Mouse (Mus musculus) retina, postnatal 1 day (tissue): ENCODE results near the gene Evc.

ENCODE experiments used
- DNase-seq: peaks from one replicate; pipeline ENCODE4 v3.0.0-alpha.2; 2012

The Evc gene

GRCm38 (mm10) chr5:37336485-37337105 lies at the start of gene Evc:
TSS of gene Evc (minus strand) at chr5:37336894.
- peak; percentile 86 for DNase-seq

- no peak for DNase-seq
Measured at GRCm38 (mm10) chr5:37383570-37383969, 46.9 kb upstream of the Evc start.

- no peak for DNase-seq
Measured at GRCm38 (mm10) chr5:37380641-37381040, 43.9 kb upstream of the Evc start.

- DNase-seq, result no peak
Measured at GRCm38 (mm10) chr5:37377376-37377775, 40.7 kb upstream of the Evc start.

GRCm38 (mm10) chr5:37368796-37369195 lies 32.1 kb upstream of the Evc start:
- DNase-seq, result no peak

- peak; percentile 38 for DNase-seq
Measured at GRCm38 (mm10) chr5:37365751-37366150, 29.1 kb upstream of the Evc start.

- no peak for DNase-seq
Measured at GRCm38 (mm10) chr5:37363284-37363683, 26.6 kb upstream of the Evc start.

GRCm38 (mm10) chr5:37362618-37363017 lies 25.9 kb upstream of the Evc start:
- no peak for DNase-seq

- DNase-seq, result no peak
Measured at GRCm38 (mm10) chr5:37356027-37356426, 19.3 kb upstream of the Evc start.

- peak; percentile 55 for DNase-seq
Measured at GRCm38 (mm10) chr5:37354385-37354784, 17.7 kb upstream of the Evc start.

GRCm38 (mm10) chr5:37351791-37352190 lies 15.1 kb upstream of the Evc start:
- DNase-seq, result no peak

GRCm38 (mm10) chr5:37343962-37344361 lies 7.3 kb upstream of the Evc start:
- no peak for DNase-seq

GRCm38 (mm10) chr5:37338288-37338687 lies 1.6 kb upstream of the Evc start, which contains the start of gene Evc2:
TSS of gene Evc2 (plus strand) at chr5:37338499.
- DNase-seq, result peak; percentile 87

GRCm38 (mm10) chr5:37337696-37338095 lies 1.0 kb upstream of the Evc start:
- no peak for DNase-seq

GRCm38 (mm10) chr5:37335061-37335460 lies 1.6 kb downstream of the Evc start:
- DNase-seq, result peak; percentile 3

- no peak for DNase-seq
Measured at GRCm38 (mm10) chr5:37332066-37332465, 4.6 kb downstream of the Evc start.

- DNase-seq, result no peak
Measured at GRCm38 (mm10) chr5:37331133-37331505, 5.6 kb downstream of the Evc start.

- no peak for DNase-seq
Measured at GRCm38 (mm10) chr5:37330449-37331132, 6.1 kb downstream of the Evc start.

- no peak for DNase-seq
Measured at GRCm38 (mm10) chr5:37326675-37327074, 10.0 kb downstream of the Evc start.

GRCm38 (mm10) chr5:37320761-37321160 lies 15.9 kb downstream of the Evc start:
- no peak for DNase-seq

GRCm38 (mm10) chr5:37320174-37320573 lies 16.5 kb downstream of the Evc start:
- no peak for DNase-seq

- DNase-seq, result no peak
Measured at GRCm38 (mm10) chr5:37318715-37319114, 18.0 kb downstream of the Evc start.

GRCm38 (mm10) chr5:37312980-37313722 lies 23.5 kb downstream of the Evc start:
- DNase-seq, result no peak

- DNase-seq, result no peak
Measured at GRCm38 (mm10) chr5:37310026-37310425, 26.7 kb downstream of the Evc start.
